Mouse (Mus musculus): Measurements from ENCODE around the gene Zfp105. TPM values are rescaled to one million over a fixed set of nuclear protein-coding genes. Genes with fewer than 3 reads are reported as not detected.

The Zfp105 gene
- under 1 TPM; 0.59 to 0.64 TPM for total RNA-seq (2021)
- long read RNA-seq, experiment 1, result 0 reads
- long read RNA-seq, experiment 2, result 0 reads

GRCm38 (mm10) chr9:122922936-122923381 is at the start of gene Zfp105:
Gene Zfp105, plus strand, starts transcription at chr9:122923072.
- peak; percentile 27 for DNase-seq (ENCODE audit: low spot score)

- no peak for DNase-seq (ENCODE audit: low spot score)
Observed at GRCm38 (mm10) chr9:122874653-122875052, 48.2 kb upstream of the Zfp105 start.

GRCm38 (mm10) chr9:122875145-122875544 is 47.7 kb upstream of the Zfp105 start:
- no peak for DNase-seq (ENCODE audit: low spot score)

GRCm38 (mm10) chr9:122885385-122885784 is 37.5 kb upstream of the Zfp105 start, which contains the start of gene Zkscan7:
Gene Zkscan7, plus strand, starts transcription at chr9:122885685.
- DNase-seq (ENCODE audit: low spot score), result no peak

- DNase-seq (ENCODE audit: low spot score), result peak; percentile 54
Observed at GRCm38 (mm10) chr9:122886372-122887179, 36.3 kb upstream of the Zfp105 start.

- DNase-seq (ENCODE audit: low spot score), result no peak
Observed at GRCm38 (mm10) chr9:122901047-122901446, 21.8 kb upstream of the Zfp105 start.

GRCm38 (mm10) chr9:122902717-122903535 is 19.9 kb upstream of the Zfp105 start:
- DNase-seq (ENCODE audit: low spot score), result peak; percentile 27

GRCm38 (mm10) chr9:122922436-122922835 is 436 bp upstream of the Zfp105 start:
- no peak for DNase-seq (ENCODE audit: low spot score)

GRCm38 (mm10) chr9:122928915-122929314 is 6.0 kb downstream of the Zfp105 start:
- no peak for DNase-seq (ENCODE audit: low spot score)

GRCm38 (mm10) chr9:122950643-122951475 is 28.0 kb downstream of the Zfp105 start, which contains the start of the genes 1110059G10Rik and Kif15:
Gene 1110059G10Rik, minus strand, starts transcription at chr9:122951000.
Gene Kif15, plus strand, starts transcription at chr9:122951046.
- DNase-seq (ENCODE audit: low spot score), result peak; percentile 91

Other genes with a start within 250 kb of the Zfp105 start
- not detected for gene Topaz1, start 175.7 kb upstream of the Zfp105 start, total RNA-seq (2021)
- 10 to 100 TPM; 23.3 to 25.0 TPM for gene Tcaim, start 117.5 kb upstream of the Zfp105 start, total RNA-seq (2021)
- gene Gm35549, start 79.0 kb upstream of the Zfp105 start, total RNA-seq (2021), result not detected
- 10 to 100 TPM; 34.8 to 35.6 TPM for gene Zfp445, start 57.1 kb upstream of the Zfp105 start, total RNA-seq (2021)
- gene Zkscan7, start 37.4 kb upstream of the Zfp105 start, total RNA-seq (2021), result 1 to 10 TPM; 3.2 to 4.1 TPM
- gene 1110059G10Rik, start 27.9 kb downstream of the Zfp105 start, total RNA-seq (2021), result 1 to 10 TPM; 9.2 to 9.9 TPM
- not detected for gene Kif15, start 28.0 kb downstream of the Zfp105 start, total RNA-seq (2021)
- gene Tmem42, start 98.3 kb downstream of the Zfp105 start, total RNA-seq (2021), result 10 to 100 TPM in 1 of 2 experiments, 1 to 10 TPM in 1; 8.6 to 10.5 TPM
- under 1 TPM in 1 of 2 experiments, not detected in 1; 0.27 TPM for gene Tgm4, start 111.7 kb downstream of the Zfp105 start, total RNA-seq (2021)
- gene Zdhhc3, start 190.1 kb downstream of the Zfp105 start, total RNA-seq (2021), result 10 to 100 TPM; 59.7 to 66.6 TPM
- gene Exosc7, start 190.1 kb downstream of the Zfp105 start, total RNA-seq (2021), result 10 to 100 TPM; 18.7 to 20.3 TPM
- gene Clec3b, start 227.9 kb downstream of the Zfp105 start, total RNA-seq (2021), result 10 to 100 TPM; 39.9 to 42.7 TPM